Mouse (Mus musculus): ENCODE data around the gene B4galnt1. TPM values are rescaled to one million over a fixed set of nuclear protein-coding genes. Genes with fewer than 3 reads are reported as not detected.
"Not testable (repeated sequence)": the region's sequence is repeated elsewhere in the genome, so short reads cannot be mapped to it uniquely, and the experiment has no call there.

Gene B4galnt1
- polyA plus RNA-seq, 1 experiment from 2014 or later = 73.7 TPM

GRCm38 (mm10) chr10:127138328-127139141, 26.5 kb upstream of the B4galnt1 start:
- Histone ChIP-seq H3K9ac (no peak overlapping the region), H3K4me3 (replicated peaks; ENCODE audit: low read length) (no peak overlapping the region), H3K27ac (no peak overlapping the region), H3K4me1 (replicated peaks; ENCODE audit: control insufficient read depth, insufficient read depth, low read length) (no peaks in the 10 kb centered on the region), H3K4me2 (replicated peaks) (no peak overlapping the region), H3K9me3 (ENCODE audit: control insufficient read depth, low read length) (no peaks in the 10 kb centered on the region), H3K27me3 (ENCODE audit: control insufficient read depth, insufficient read depth, low read length) (no peaks in the 10 kb centered on the region), H3K36me3 (replicated peaks; ENCODE audit: control insufficient read depth, insufficient read depth) (no peaks in the 10 kb centered on the region)
- ATAC-seq (ENCODE audit: low FRiP score) = no peak
- DNase-seq (ENCODE audit: low spot score) = no peak
- 92% methylated on average over 18 of the region's 18 CpGs for WGBS

- Histone ChIP-seq H3K4me1 (replicated peaks; ENCODE audit: control insufficient read depth, insufficient read depth, low read length) (no peaks in the 10 kb centered on the region), H3K36me3 (replicated peaks; ENCODE audit: control insufficient read depth, insufficient read depth) (no peaks in the 10 kb centered on the region), H3K9ac (no peak overlapping the region), H3K27ac (no peak overlapping the region), H3K9me3 (ENCODE audit: control insufficient read depth, low read length) (no peaks in the 10 kb centered on the region), H3K4me3 (replicated peaks; ENCODE audit: low read length) (no peak overlapping the region), H3K27me3 (ENCODE audit: control insufficient read depth, insufficient read depth, low read length) (no peaks in the 10 kb centered on the region), H3K4me2 (replicated peaks) (no peak overlapping the region)
- no peak for ATAC-seq (ENCODE audit: low FRiP score)
- no peak for DNase-seq (ENCODE audit: low spot score)
- WGBS = 93% methylated on average over 11 of the region's 11 CpGs
These were observed 24.1 kb upstream of the B4galnt1 start for GRCm38 (mm10) chr10:127140971-127141370.

- no peak for ATAC-seq (ENCODE audit: low FRiP score)
- 87% methylated on average over 8 of the region's 8 CpGs for WGBS
- H3K9ac ChIP-seq = no peak overlapping the region
- no peaks in the 10 kb centered on the region for H3K27me3 ChIP-seq (ENCODE audit: control insufficient read depth, insufficient read depth, low read length)
- H3K4me1 ChIP-seq (replicated peaks; ENCODE audit: control insufficient read depth, insufficient read depth, low read length) = no peaks in the 10 kb centered on the region
- no peak overlapping the region for H3K4me2 ChIP-seq (replicated peaks)
- H3K4me3 ChIP-seq (replicated peaks; ENCODE audit: low read length) = no peak overlapping the region
- no peak for DNase-seq (ENCODE audit: low spot score)
- H3K36me3 ChIP-seq (replicated peaks; ENCODE audit: control insufficient read depth, insufficient read depth) = no peaks in the 10 kb centered on the region
- no peaks in the 10 kb centered on the region for H3K9me3 ChIP-seq (ENCODE audit: control insufficient read depth, low read length)
- no peak overlapping the region for H3K27ac ChIP-seq
These were observed 23.5 kb upstream of the B4galnt1 start for GRCm38 (mm10) chr10:127141500-127141899.

GRCm38 (mm10) chr10:127143228-127143627, 21.8 kb upstream of the B4galnt1 start:
- Histone ChIP-seq H3K4me2 (replicated peaks) (no peak overlapping the region), H3K27ac (no peak overlapping the region), H3K9ac (no peak overlapping the region), H3K36me3 (replicated peaks; ENCODE audit: control insufficient read depth, insufficient read depth) (no peaks in the 10 kb centered on the region), H3K9me3 (ENCODE audit: control insufficient read depth, low read length) (no peaks in the 10 kb centered on the region), H3K4me3 (replicated peaks; ENCODE audit: low read length) (no peak overlapping the region), H3K4me1 (replicated peaks; ENCODE audit: control insufficient read depth, insufficient read depth, low read length) (no peaks in the 10 kb centered on the region), H3K27me3 (ENCODE audit: control insufficient read depth, insufficient read depth, low read length) (no peaks in the 10 kb centered on the region)
- no peak for ATAC-seq (ENCODE audit: low FRiP score)
- WGBS = 83% methylated on average over 8 of the region's 8 CpGs
- no peak for DNase-seq (ENCODE audit: low spot score)

GRCm38 (mm10) chr10:127144536-127144935, 20.5 kb upstream of the B4galnt1 start:
- Histone ChIP-seq H3K27me3 (ENCODE audit: control insufficient read depth, insufficient read depth, low read length) (no peaks in the 10 kb centered on the region), H3K9me3 (ENCODE audit: control insufficient read depth, low read length) (no peaks in the 10 kb centered on the region)
- no peak for ATAC-seq (ENCODE audit: low FRiP score)

GRCm38 (mm10) chr10:127145303-127145702, 19.7 kb upstream of the B4galnt1 start:
- WGBS = 82% methylated on average over 5 of the region's 5 CpGs
- ATAC-seq (ENCODE audit: low FRiP score) = no peak

More at GRCm38 (mm10) chr10:127144536-127144935, 20.5 kb upstream of the B4galnt1 start:
- DNase-seq (ENCODE audit: low spot score) = no peak
- Histone ChIP-seq H3K4me3 (replicated peaks; ENCODE audit: low read length) (no peak overlapping the region), H3K9ac (no peak overlapping the region), H3K27ac (no peak overlapping the region), H3K36me3 (replicated peaks; ENCODE audit: control insufficient read depth, insufficient read depth) (no peaks in the 10 kb centered on the region), H3K4me1 (replicated peaks; ENCODE audit: control insufficient read depth, insufficient read depth, low read length) (no peaks in the 10 kb centered on the region), H3K4me2 (replicated peaks) (no peak overlapping the region)
- 93% methylated on average over 7 of the region's 7 CpGs for WGBS

GRCm38 (mm10) chr10:127147135-127147534, 17.9 kb upstream of the B4galnt1 start:
- H3K27ac ChIP-seq = no peak overlapping the region
- no peak overlapping the region for H3K9ac ChIP-seq
- DNase-seq (ENCODE audit: low spot score) = no peak
- ATAC-seq (ENCODE audit: low FRiP score) = no peak
- no peaks in the 10 kb centered on the region for H3K27me3 ChIP-seq (ENCODE audit: control insufficient read depth, insufficient read depth, low read length)
- 76% methylated on average over 6 of the region's 6 CpGs for WGBS
- no peaks in the 10 kb centered on the region for H3K9me3 ChIP-seq (ENCODE audit: control insufficient read depth, low read length)
- H3K4me2 ChIP-seq (replicated peaks) = no peak overlapping the region
- H3K4me3 ChIP-seq (replicated peaks; ENCODE audit: low read length) = no peak overlapping the region
- no peaks in the 10 kb centered on the region for H3K4me1 ChIP-seq (replicated peaks; ENCODE audit: control insufficient read depth, insufficient read depth, low read length)
- H3K36me3 ChIP-seq (replicated peaks; ENCODE audit: control insufficient read depth, insufficient read depth) = no peaks in the 10 kb centered on the region

More at GRCm38 (mm10) chr10:127145303-127145702, 19.7 kb upstream of the B4galnt1 start:
- DNase-seq (ENCODE audit: low spot score) = no peak
- Histone ChIP-seq H3K4me3 (replicated peaks; ENCODE audit: low read length) (no peak overlapping the region), H3K36me3 (replicated peaks; ENCODE audit: control insufficient read depth, insufficient read depth) (no peaks in the 10 kb centered on the region), H3K27ac (no peak overlapping the region), H3K9me3 (ENCODE audit: control insufficient read depth, low read length) (no peaks in the 10 kb centered on the region), H3K27me3 (ENCODE audit: control insufficient read depth, insufficient read depth, low read length) (no peaks in the 10 kb centered on the region), H3K9ac (no peak overlapping the region), H3K4me1 (replicated peaks; ENCODE audit: control insufficient read depth, insufficient read depth, low read length) (no peaks in the 10 kb centered on the region), H3K4me2 (replicated peaks) (no peak overlapping the region)

- no peak overlapping the region for H3K27ac ChIP-seq
- 87% methylated on average over 4 of the region's 4 CpGs for WGBS
These were observed 14.6 kb upstream of the B4galnt1 start for GRCm38 (mm10) chr10:127150471-127150872.

GRCm38 (mm10) chr10:127151233-127151632, 13.8 kb upstream of the B4galnt1 start:
- not testable (repeated sequence) for H3K9ac ChIP-seq; DNase-seq (ENCODE audit: low spot score); H3K4me1 ChIP-seq (replicated peaks; ENCODE audit: control insufficient read depth, insufficient read depth, low read length); ATAC-seq (ENCODE audit: low FRiP score); H3K27ac ChIP-seq; H3K4me2 ChIP-seq (replicated peaks); H3K4me3 ChIP-seq (replicated peaks; ENCODE audit: low read length); H3K36me3 ChIP-seq (replicated peaks; ENCODE audit: control insufficient read depth, insufficient read depth); H3K27me3 ChIP-seq (ENCODE audit: control insufficient read depth, insufficient read depth, low read length); H3K9me3 ChIP-seq (ENCODE audit: control insufficient read depth, low read length)
- 88% methylated on average over 3 of the region's 3 CpGs for WGBS

More at GRCm38 (mm10) chr10:127150471-127150872, 14.6 kb upstream of the B4galnt1 start:
- Histone ChIP-seq H3K9ac (no peak overlapping the region), H3K4me3 (replicated peaks; ENCODE audit: low read length) (no peak overlapping the region), H3K4me1 (replicated peaks; ENCODE audit: control insufficient read depth, insufficient read depth, low read length) (no peaks in the 10 kb centered on the region), H3K9me3 (ENCODE audit: control insufficient read depth, low read length) (no peaks in the 10 kb centered on the region), H3K4me2 (replicated peaks) (no peak overlapping the region), H3K27me3 (ENCODE audit: control insufficient read depth, insufficient read depth, low read length) (no peaks in the 10 kb centered on the region), H3K36me3 (replicated peaks; ENCODE audit: control insufficient read depth, insufficient read depth) (no peaks in the 10 kb centered on the region)
- ATAC-seq (ENCODE audit: low FRiP score) (no peak), DNase-seq (ENCODE audit: low spot score) (no peak)
